Mouse (Mus musculus): Measurements from ENCODE around the gene Donson.

The Donson gene

DNA sequence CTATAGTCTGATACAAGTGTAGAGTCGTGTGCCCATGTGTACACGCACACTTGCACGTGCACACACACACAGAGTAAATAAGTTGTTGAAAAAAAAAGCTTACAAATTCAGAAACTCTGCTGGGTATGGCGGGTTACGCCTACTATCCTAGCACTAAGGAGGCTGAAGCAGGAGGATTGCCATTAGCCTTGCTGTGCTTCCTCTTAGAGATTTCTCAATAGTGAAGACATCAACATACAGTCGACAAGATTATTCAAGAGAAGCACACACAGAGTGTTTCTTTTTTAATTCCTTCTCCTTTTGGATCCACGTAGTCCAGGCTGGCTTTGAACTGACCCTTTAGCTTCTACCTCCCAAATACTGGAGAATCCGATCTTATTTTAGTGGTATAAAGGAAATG is 48.4 kb downstream of the Donson start:
- DNase-seq (ENCODE audit: low read depth) = no peak

DNA sequence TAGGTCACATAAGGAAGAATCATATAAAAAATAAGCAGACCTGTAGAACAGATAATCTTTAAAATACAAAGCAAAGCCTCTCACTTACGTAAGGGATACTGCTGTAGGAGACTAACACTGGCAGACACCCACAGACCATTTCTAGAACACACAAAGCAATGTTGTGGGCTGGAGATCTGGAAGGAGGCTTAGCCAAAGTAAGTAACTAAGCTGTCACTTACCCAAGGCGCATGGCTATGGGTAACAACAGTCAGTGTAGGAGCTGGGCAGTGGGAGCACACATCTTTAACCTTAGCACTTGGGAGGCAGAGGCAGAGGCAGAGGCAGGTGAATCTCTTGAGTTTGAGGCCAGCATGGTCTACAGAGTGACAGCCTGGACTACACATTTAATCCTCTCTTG is 48.9 kb downstream of the Donson start:
- DNase-seq (ENCODE audit: low read depth) = no peak

DNA sequence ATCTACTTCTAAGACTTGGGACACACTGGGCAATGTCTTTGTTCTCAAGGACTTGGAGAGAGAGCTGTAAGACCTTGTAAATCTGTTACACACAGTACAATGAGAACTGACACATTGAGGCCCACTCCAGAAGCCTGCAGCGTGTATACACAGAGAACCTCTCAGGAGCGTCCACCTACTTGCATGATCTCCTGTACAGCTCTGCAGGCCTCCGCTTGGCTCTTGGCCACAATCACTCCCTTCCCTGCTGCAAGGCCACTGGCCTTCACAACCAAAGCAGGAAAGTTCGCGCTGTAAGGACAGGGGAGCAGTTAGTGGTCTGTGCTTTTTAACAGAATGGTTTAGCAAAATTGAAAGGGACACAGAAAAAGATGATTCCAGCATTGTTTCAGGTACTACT is 49.4 kb downstream of the Donson start:
- no peak for DNase-seq (ENCODE audit: low read depth)

DNA sequence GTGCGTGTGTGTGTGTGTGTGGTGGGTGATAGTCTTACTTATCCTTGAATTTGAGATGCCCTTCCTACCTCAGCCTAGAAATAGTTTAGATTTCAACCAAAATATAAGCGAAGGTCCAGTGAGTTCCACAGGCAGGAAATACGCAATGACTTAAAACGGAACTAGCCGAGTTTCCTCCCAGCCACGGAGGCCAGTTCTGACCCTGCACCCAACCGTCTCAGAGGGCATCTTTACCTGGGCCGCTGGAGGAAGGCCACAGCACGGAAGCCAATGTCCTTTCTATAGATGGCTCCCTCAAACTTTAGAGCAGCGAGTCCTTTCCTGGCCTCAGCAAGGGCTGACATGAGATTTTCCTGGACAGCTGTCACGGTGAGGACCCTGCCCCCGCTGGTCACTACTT is 54.9 kb downstream of the Donson start:
- DNase-seq (ENCODE audit: low read depth) = no peak

DNA sequence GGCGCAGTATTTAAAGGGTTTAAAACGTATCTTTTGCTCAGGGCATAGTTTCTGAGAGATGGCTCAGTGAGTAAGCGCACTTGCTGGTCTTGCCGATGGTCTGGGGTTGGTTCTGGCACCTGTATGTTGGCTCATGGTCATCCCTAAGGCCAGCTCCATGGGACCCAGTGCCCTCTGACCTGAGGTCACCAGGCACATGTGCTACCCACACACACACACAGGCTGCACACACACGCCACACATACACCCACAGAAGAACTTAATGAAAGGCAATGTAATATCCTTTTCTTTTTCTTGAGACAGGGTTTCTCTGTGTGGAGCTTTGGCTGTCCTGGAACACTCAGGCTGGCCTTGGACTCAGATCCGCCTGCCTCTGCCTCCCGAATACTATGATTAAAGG is 55.6 kb downstream of the Donson start:
- DNase-seq (ENCODE audit: low read depth) = no peak

DNA sequence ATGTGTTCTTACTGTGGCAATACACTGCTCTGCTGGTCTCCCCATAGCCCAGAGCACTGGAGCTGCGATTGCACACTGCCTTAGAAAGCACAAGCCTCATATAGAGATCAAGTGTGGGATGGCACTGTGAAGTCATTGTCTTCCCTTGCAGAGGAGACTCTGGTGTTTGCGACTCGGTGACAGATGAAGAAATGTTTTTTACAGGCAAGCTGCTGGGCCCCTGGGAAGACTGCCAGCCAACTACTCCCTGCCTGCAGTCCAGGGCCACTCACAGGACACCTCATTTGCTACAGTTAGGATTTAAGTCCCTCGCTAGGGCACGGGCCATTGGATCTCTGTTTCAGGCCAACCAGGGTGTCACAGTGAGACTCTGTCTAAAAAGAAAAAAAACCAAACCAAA is 56.1 kb downstream of the Donson start:
- no peak for DNase-seq (ENCODE audit: low read depth)

DNA sequence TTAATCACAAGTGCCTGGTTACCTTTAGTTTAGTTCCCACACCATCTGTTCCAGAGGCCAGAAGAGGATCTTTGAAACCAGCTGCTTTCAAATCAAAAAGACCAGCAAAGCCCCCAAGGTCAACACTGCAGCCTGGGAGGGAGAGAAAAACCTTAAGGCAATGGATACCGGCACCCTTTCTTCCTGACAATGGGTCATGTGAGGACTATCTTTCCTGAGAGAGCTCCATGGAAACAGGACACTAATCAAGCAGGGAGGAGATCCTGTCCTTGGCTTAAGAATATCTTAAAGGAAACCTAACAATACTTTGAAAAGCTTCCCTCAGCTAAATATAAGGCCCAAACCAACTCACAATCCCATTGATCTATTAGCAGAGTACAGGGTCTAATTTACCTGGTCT is 58.0 kb downstream of the Donson start:
- no peak for DNase-seq (ENCODE audit: low read depth)

DNA sequence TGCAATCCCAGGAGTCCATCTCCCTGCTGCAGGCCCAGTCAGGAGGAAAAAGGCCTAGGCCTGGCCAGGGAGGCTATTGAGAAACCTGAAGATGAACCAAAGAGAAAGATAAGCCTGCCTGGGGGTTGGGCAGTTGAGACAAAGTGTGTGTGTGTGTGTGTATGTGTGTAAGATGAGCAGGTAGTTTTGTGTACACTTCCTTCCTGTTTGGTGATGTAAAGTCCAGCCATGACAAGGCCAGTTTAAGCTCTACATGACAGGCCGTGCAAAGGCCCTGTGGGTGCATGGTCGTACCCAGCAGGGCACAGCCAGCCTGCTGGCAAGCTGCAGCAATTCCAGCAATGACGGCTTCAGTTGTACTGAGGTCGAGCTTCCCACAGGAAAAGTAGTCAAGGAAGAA is 58.8 kb downstream of the Donson start:
- no peak for DNase-seq (ENCODE audit: low read depth)

DNA sequence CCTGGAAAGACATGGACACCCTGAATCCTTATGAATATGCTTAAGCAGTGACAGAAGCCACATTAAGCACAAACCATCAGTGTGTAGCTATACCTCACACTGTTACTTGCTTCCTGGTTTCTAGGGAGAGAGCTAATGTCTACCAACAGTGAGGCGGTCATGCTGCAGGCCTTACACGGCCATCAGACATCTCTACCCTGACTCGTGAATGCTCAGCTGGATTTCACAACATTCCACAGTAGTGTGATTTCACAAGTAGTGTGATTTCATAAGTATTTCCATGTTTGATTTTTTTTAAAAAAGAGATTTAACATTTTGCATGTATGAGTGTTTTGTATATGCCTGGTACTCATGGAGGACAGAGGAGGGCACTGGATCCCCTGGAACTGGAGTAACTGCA is 59.9 kb downstream of the Donson start:
- DNase-seq (ENCODE audit: low read depth) = no peak

DNA sequence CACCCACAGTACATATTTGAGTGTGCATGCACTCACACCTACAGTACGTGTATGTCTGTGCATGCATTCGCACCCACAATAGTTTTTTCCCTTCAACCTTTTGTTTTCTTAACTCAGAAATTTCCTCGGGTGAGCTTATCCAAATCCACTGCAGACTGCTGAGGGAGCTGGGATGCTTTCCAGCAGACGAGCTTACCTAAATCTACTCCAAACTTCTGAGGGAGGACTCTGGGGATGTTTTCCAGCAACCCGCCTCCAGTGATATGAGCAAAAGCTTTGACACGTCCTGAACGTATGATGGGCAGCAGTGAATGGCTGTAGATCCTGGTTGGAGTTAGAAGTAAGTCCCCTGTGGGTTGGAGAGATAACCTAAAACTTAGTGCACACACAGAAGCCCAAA is 60.7 kb downstream of the Donson start:
- no peak for DNase-seq (ENCODE audit: low read depth)

Data from fibroblast of lung, adult 2 months (primary cell).